Mouse (Mus musculus) natural killer cell, adult 2 months (primary cell): ENCODE results near the gene Esp4.
"Not testable (repeated sequence)": the region's sequence is repeated elsewhere in the genome, so short reads cannot be mapped to it uniquely, and the experiment has no call there.

Experiments used
- DNase-seq, 2 experiments: peaks; one replicate each; pipeline ENCODE4 v3.0.0; 2022; ENCODE audit warnings: low spot score in 2 of 2

The Esp4 gene

GRCm38 (mm10) chr17:40598294-40598693 lies at the start of gene Esp4:
TSS of gene Esp4 (plus strand) at chr17:40598594.
- DNase-seq: no peak

- DNase-seq: no peak
These were observed 44.9 kb upstream of the Esp4 start for GRCm38 (mm10) chr17:40553470-40553869.

GRCm38 (mm10) chr17:40561207-40561606 lies 37.2 kb upstream of the Esp4 start, which contains the start of gene Esp6:
TSS of gene Esp6 (plus strand) at chr17:40561507.
- no peak for DNase-seq

- DNase-seq: not testable (repeated sequence)
These were observed 14.5 kb upstream of the Esp4 start for GRCm38 (mm10) chr17:40583906-40584305.

- DNase-seq: no peak
These were observed 7.1 kb upstream of the Esp4 start for GRCm38 (mm10) chr17:40591297-40591696.

- DNase-seq: not testable (repeated sequence)
These were observed 33.4 kb downstream of the Esp4 start, which contains the start of gene Esp3 for GRCm38 (mm10) chr17:40631775-40632174. TSS of gene Esp3 (plus strand) at chr17:40632075.
